Mouse (Mus musculus) intestine, embryonic 15.5 days (tissue): ENCODE measurements around the gene Rhbdl3. TPM values are rescaled to one million over a fixed set of nuclear protein-coding genes. Genes with fewer than 3 reads are reported as not detected.

Experiments
- ATAC-seq: fragments of 200-750 bp; cut with Nextera tagmentation; 2 replicates; pipeline ENCODE4 v1.8.0; 2017; ENCODE audit warnings: moderate TSS enrichment, moderate library complexity
- H3K27ac ChIP-seq: fragments of 300-500 bp; sonication (generic); 2 replicates; pipeline ENCODE4 v1.5.1; 2015; ENCODE audit warnings: mild to moderate bottlenecking, inconsistent platforms
- H3K27me3 ChIP-seq: fragments of 300-500 bp; sonication (generic); replicated peaks from 2 replicates; pipeline ENCODE4 v1.6.1; 2015; ENCODE audit warnings: inconsistent platforms
- H3K36me3 ChIP-seq: fragments of 300-500 bp; sonication (generic); 2 replicates; pipeline ENCODE4 v1.6.1; 2015; ENCODE audit warnings: inconsistent platforms
- H3K4me1 ChIP-seq: fragments of 300-500 bp; sonication (generic); replicated peaks from 2 replicates; pipeline ENCODE4 v1.6.1; 2015; ENCODE audit warnings: inconsistent platforms
- H3K4me2 ChIP-seq: fragments of 300-500 bp; sonication (generic); replicated peaks from 2 replicates; pipeline ENCODE4 v1.6.1; 2015; ENCODE audit warnings: mild to moderate bottlenecking, inconsistent platforms
- H3K4me3 ChIP-seq: fragments of 300-500 bp; sonication (generic); replicated peaks from 2 replicates; pipeline ENCODE4 v1.5.1; 2015; ENCODE audit warnings: inconsistent platforms
- H3K9ac ChIP-seq: fragments of 300-500 bp; sonication (generic); 2 replicates; pipeline ENCODE4 v1.6.1; 2015; ENCODE audit warnings: inconsistent platforms
- H3K9me3 ChIP-seq: fragments of 300-500 bp; sonication (generic); 2 replicates; pipeline ENCODE4 v1.6.1; 2016; ENCODE audit warnings: inconsistent platforms
- WGBS: fragments of 180-500 bp; shearing (Covaris S2); methylation state at CpG from one replicate; pipeline ENCODE4 v1.1.7; 2015; 5-methylcytosine and 5-hydroxymethylcytosine counted together
- polyA plus RNA-seq: library from polyadenylated mRNA; unstranded; fragments of >200 nt; fragmentation: Nextera tagmentation; extraction: Ambion mirVana; gene quantifications from 2 replicates; pipeline ENCODE4 v1.2.1, GENCODE M21; 2015

Gene Rhbdl3
- polyA plus RNA-seq, 1 experiment from 2014 or later: 2.2 TPM

GRCm38 (mm10) chr11:80315743-80316639 lies 15.3 kb downstream of the Rhbdl3 start:
- Histone ChIP-seq H3K9ac (no peak overlapping the region), H3K9me3 (no peaks in the 10 kb centered on the region), H3K4me1 (no peaks in the 10 kb centered on the region), H3K27ac (no peak overlapping the region), H3K27me3 (no peaks in the 10 kb centered on the region; the same call in 1 of the 2 replicates), H3K4me2 (no peak overlapping the region), H3K36me3 (no peaks in the 10 kb centered on the region), H3K4me3 (no peak overlapping the region)
- 64% methylated on average over 10 of the region's 10 CpGs for WGBS
- ATAC-seq: no peak

GRCm38 (mm10) chr11:80323255-80323654 lies 22.5 kb downstream of the Rhbdl3 start:
- Histone ChIP-seq H3K4me2 (no peak overlapping the region), H3K9ac (0 out of 2 replicates have a peak overlapping the region, but pooled peaks have one; percentile 5), H3K4me1 (no peaks in the 10 kb centered on the region), H3K27me3 (no peaks in the 10 kb centered on the region; the same call in 1 of the 2 replicates), H3K9me3 (no peaks in the 10 kb centered on the region), H3K36me3 (no peaks in the 10 kb centered on the region), H3K4me3 (no peak overlapping the region), H3K27ac (no peak overlapping the region)
- no peak for ATAC-seq
- WGBS: 50% methylated on average over 13 of the region's 13 CpGs

GRCm38 (mm10) chr11:80324636-80325035 lies 23.9 kb downstream of the Rhbdl3 start:
- Histone ChIP-seq H3K9ac (no peak overlapping the region), H3K27me3 (no peaks in the 10 kb centered on the region; the same call in 1 of the 2 replicates), H3K9me3 (no peaks in the 10 kb centered on the region), H3K4me1 (no peaks in the 10 kb centered on the region), H3K27ac (no peak overlapping the region), H3K4me2 (no peak overlapping the region), H3K4me3 (no peak overlapping the region), H3K36me3 (no peaks in the 10 kb centered on the region)
- ATAC-seq: no peak
- whole genome bisulfite sequencing: 80% methylated on average over 6 of the region's 6 CpGs

- Histone ChIP-seq H3K4me3 (no peak overlapping the region), H3K9ac (no peak overlapping the region), H3K27me3 (no peaks in the 10 kb centered on the region), H3K4me2 (no peak overlapping the region), H3K4me1 (no peaks in the 10 kb centered on the region), H3K27ac (no peak overlapping the region), H3K36me3 (no peaks in the 10 kb centered on the region), H3K9me3 (no peaks in the 10 kb centered on the region)
- no peak for ATAC-seq
- 57% methylated on average over 12 of the region's 12 CpGs for WGBS
These were observed 32.1 kb downstream of the Rhbdl3 start for GRCm38 (mm10) chr11:80332709-80333400.

GRCm38 (mm10) chr11:80335609-80336350 lies 35.1 kb downstream of the Rhbdl3 start:
- H3K9ac ChIP-seq: no peak overlapping the region
- no peak overlapping the region for H3K4me2 ChIP-seq
- H3K4me3 ChIP-seq: no peak overlapping the region
- no peak overlapping the region for H3K27ac ChIP-seq
- no peaks in the 10 kb centered on the region for H3K36me3 ChIP-seq
- WGBS: 2% methylated on average over 7 of the region's 7 CpGs
- no peaks in the 10 kb centered on the region for H3K9me3 ChIP-seq
- ATAC-seq: no peak
- H3K4me1 ChIP-seq: no peaks in the 10 kb centered on the region
- H3K27me3 ChIP-seq: no peaks in the 10 kb centered on the region

GRCm38 (mm10) chr11:80336351-80336730 lies 35.6 kb downstream of the Rhbdl3 start:
- Histone ChIP-seq H3K27ac (no peak overlapping the region), H3K9me3 (no peaks in the 10 kb centered on the region), H3K4me1 (no peaks in the 10 kb centered on the region), H3K4me3 (no peak overlapping the region), H3K9ac (no peak overlapping the region), H3K36me3 (no peaks in the 10 kb centered on the region), H3K27me3 (no peaks in the 10 kb centered on the region), H3K4me2 (no peak overlapping the region)
- ATAC-seq: no peak
- WGBS: 23% methylated on average over 6 of the region's 6 CpGs

GRCm38 (mm10) chr11:80342482-80342881 lies 41.8 kb downstream of the Rhbdl3 start:
- 17% methylated on average over 2 of the region's 2 CpGs for WGBS
- Histone ChIP-seq H3K36me3 (no peaks in the 10 kb centered on the region), H3K27ac (no peak overlapping the region), H3K27me3 (no peaks in the 10 kb centered on the region), H3K4me2 (no peak overlapping the region), H3K4me3 (no peak overlapping the region), H3K9me3 (no peaks in the 10 kb centered on the region), H3K9ac (no peak overlapping the region), H3K4me1 (no peaks in the 10 kb centered on the region)
- no peak for ATAC-seq

- no peaks in the 10 kb centered on the region for H3K4me1 ChIP-seq
- no peak overlapping the region for H3K4me3 ChIP-seq
- no peak for ATAC-seq
- H3K9me3 ChIP-seq: no peaks in the 10 kb centered on the region
- H3K9ac ChIP-seq: no peak overlapping the region
- no peak overlapping the region for H3K27ac ChIP-seq
- H3K36me3 ChIP-seq: no peaks in the 10 kb centered on the region
- WGBS: 66% methylated on average over 5 of the region's 5 CpGs
- no peaks in the 10 kb centered on the region for H3K27me3 ChIP-seq
- no peak overlapping the region for H3K4me2 ChIP-seq
These were observed 51.2 kb downstream of the Rhbdl3 start for GRCm38 (mm10) chr11:80351832-80352430.

GRCm38 (mm10) chr11:80354832-80355231 lies 54.1 kb downstream of the Rhbdl3 start:
- Histone ChIP-seq H3K4me2 (no peak overlapping the region), H3K27ac (no peak overlapping the region), H3K9ac (no peak overlapping the region), H3K9me3 (no peaks in the 10 kb centered on the region), H3K36me3 (no peaks in the 10 kb centered on the region), H3K4me1 (no peaks in the 10 kb centered on the region), H3K4me3 (no peak overlapping the region), H3K27me3 (no peaks in the 10 kb centered on the region)
- WGBS: 27% methylated on average over 4 of the region's 4 CpGs
- ATAC-seq: no peak

GRCm38 (mm10) chr11:80368949-80369348 lies 68.2 kb downstream of the Rhbdl3 start:
- no peak overlapping the region for H3K4me2 ChIP-seq
- no peaks in the 10 kb centered on the region for H3K4me1 ChIP-seq
- no peak overlapping the region for H3K4me3 ChIP-seq
- WGBS: 89% methylated on average over 1 of the region's 1 CpGs
- no peak overlapping the region for H3K27ac ChIP-seq
- no peaks in the 10 kb centered on the region for H3K9me3 ChIP-seq
- H3K27me3 ChIP-seq: no peaks in the 10 kb centered on the region
- ATAC-seq: no peak
- peaks cover 12% of the 10 kb centered on the region; the same call in 1 of the 2 replicates for H3K36me3 ChIP-seq
- H3K9ac ChIP-seq: no peak overlapping the region

GRCm38 (mm10) chr11:80376651-80377050 lies 75.9 kb downstream of the Rhbdl3 start:
- H3K9me3 ChIP-seq: no peaks in the 10 kb centered on the region
- no peak overlapping the region for H3K27ac ChIP-seq
- ATAC-seq: no peak
- H3K36me3 ChIP-seq: peaks cover 8% of the 10 kb centered on the region; the same call in 1 of the 2 replicates
- WGBS: 54% methylated on average over 4 of the region's 4 CpGs
- H3K27me3 ChIP-seq: no peaks in the 10 kb centered on the region
- H3K9ac ChIP-seq: no peak overlapping the region
- H3K4me1 ChIP-seq: peaks cover 5% of the 10 kb centered on the region; the same call in 1 of the 2 replicates
- no peak overlapping the region for H3K4me3 ChIP-seq
- peak overlapping the region; percentile 90; the same call in 1 of the 2 replicates for H3K4me2 ChIP-seq
